Mouse (Mus musculus): Measurements from ENCODE around the gene Cckar. TPM values are rescaled to one million over a fixed set of nuclear protein-coding genes. Genes with fewer than 3 reads are reported as not detected.

Cckar gene
- polyA plus RNA-seq, 1 experiment from 2014 or later, result 25.2 TPM

- Histone ChIP-seq H3K4me2 (replicated peaks; ENCODE audit: low read depth, low read length) (no peak overlapping the region), H3K27me3 (replicated peaks; ENCODE audit: insufficient read depth, low read length) (no peaks in the 10 kb centered on the region), H3K4me3 (ENCODE audit: low read depth, low read length) (no peak overlapping the region), H3K9me3 (ENCODE audit: low read length) (no peaks in the 10 kb centered on the region), H3K9ac (replicated peaks; ENCODE audit: low read depth) (no peak overlapping the region), H3K27ac (ENCODE audit: low read length) (no peak overlapping the region), H3K36me3 (ENCODE audit: insufficient read depth, low read length) (no peaks in the 10 kb centered on the region), H3K4me1 (ENCODE audit: insufficient read depth, low read depth, low read length) (no peaks in the 10 kb centered on the region)
- ATAC-seq (no peak), DNase-seq (ENCODE audit: low spot score) (no peak)
- WGBS, result 67% methylated on average over 5 of the region's 5 CpGs
- no peak for TF ChIP-seq CTCF (IDR thresholded peaks at IDR 0.05)
- TF ChIP-seq EP300 (IDR thresholded peaks at IDR 0.05), result no peak
Measured at GRCm38 (mm10) chr5:53668021-53668420, 39.5 kb downstream of the Cckar start.

GRCm38 (mm10) chr5:53663665-53664064, 43.8 kb downstream of the Cckar start:
- no peak overlapping the region for H3K9ac ChIP-seq (replicated peaks; ENCODE audit: low read depth)
- H3K4me2 ChIP-seq (replicated peaks; ENCODE audit: low read depth, low read length), result no peak overlapping the region
- DNase-seq (ENCODE audit: low spot score), result no peak
- H3K27ac ChIP-seq (ENCODE audit: low read length), result no peak overlapping the region
- ATAC-seq, result no peak
- no peaks in the 10 kb centered on the region for H3K36me3 ChIP-seq (ENCODE audit: insufficient read depth, low read length)
- no peak overlapping the region for H3K4me3 ChIP-seq (ENCODE audit: low read depth, low read length)
- H3K4me1 ChIP-seq (ENCODE audit: insufficient read depth, low read depth, low read length), result no peaks in the 10 kb centered on the region
- TF ChIP-seq CTCF (IDR thresholded peaks at IDR 0.05), result no peak
- no peak for TF ChIP-seq EP300 (IDR thresholded peaks at IDR 0.05)
- H3K9me3 ChIP-seq (ENCODE audit: low read length), result no peaks in the 10 kb centered on the region
- no peaks in the 10 kb centered on the region for H3K27me3 ChIP-seq (replicated peaks; ENCODE audit: insufficient read depth, low read length)

GRCm38 (mm10) chr5:53662413-53662812, 45.1 kb downstream of the Cckar start:
- no peak for ATAC-seq
- Histone ChIP-seq H3K4me1 (ENCODE audit: insufficient read depth, low read depth, low read length) (no peaks in the 10 kb centered on the region), H3K27ac (ENCODE audit: low read length) (no peak overlapping the region), H3K4me2 (replicated peaks; ENCODE audit: low read depth, low read length) (no peak overlapping the region), H3K36me3 (ENCODE audit: insufficient read depth, low read length) (no peaks in the 10 kb centered on the region), H3K9ac (replicated peaks; ENCODE audit: low read depth) (no peak overlapping the region), H3K9me3 (ENCODE audit: low read length) (no peaks in the 10 kb centered on the region), H3K27me3 (replicated peaks; ENCODE audit: insufficient read depth, low read length) (no peaks in the 10 kb centered on the region), H3K4me3 (ENCODE audit: low read depth, low read length) (no peak overlapping the region)
- TF ChIP-seq EP300 (IDR thresholded peaks at IDR 0.05) (no peak), CTCF (IDR thresholded peaks at IDR 0.05) (no peak)
- DNase-seq (ENCODE audit: low spot score), result no peak
- WGBS, result 10% methylated on average over 1 of the region's 1 CpGs

DNA sequence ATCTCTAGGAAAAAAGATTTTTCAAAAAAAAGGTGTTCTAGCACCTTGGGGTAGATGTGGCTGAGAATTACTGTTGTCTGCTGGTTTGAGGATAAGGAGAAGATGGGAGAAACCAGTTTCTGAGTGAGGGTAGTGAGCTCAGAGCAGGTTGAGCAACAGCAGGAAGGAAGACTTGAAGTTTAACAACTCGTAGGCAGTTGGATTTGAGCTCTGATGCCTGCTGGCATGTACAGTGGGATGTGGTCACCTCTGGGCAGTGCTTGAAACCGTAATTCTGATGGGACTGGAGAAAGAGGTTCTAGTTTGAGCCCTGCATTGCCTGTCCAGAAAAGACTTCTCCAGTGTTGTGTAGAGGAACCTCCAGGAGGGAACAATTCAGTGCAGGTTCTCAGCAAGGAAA, 46.0 kb downstream of the Cckar start:
- whole genome bisulfite sequencing, result 47% methylated on average over 2 of the region's 2 CpGs
- no peak overlapping the region for H3K9ac ChIP-seq (replicated peaks; ENCODE audit: low read depth)
- no peaks in the 10 kb centered on the region for H3K27me3 ChIP-seq (replicated peaks; ENCODE audit: insufficient read depth, low read length)
- H3K4me3 ChIP-seq (ENCODE audit: low read depth, low read length), result no peak overlapping the region
- ATAC-seq (peak; percentile 42; the same call in 1 of the 2 replicates), DNase-seq (ENCODE audit: low spot score) (peak; percentile 51)
- TF ChIP-seq CTCF (IDR thresholded peaks at IDR 0.05), result no peak
- TF ChIP-seq EP300 (IDR thresholded peaks at IDR 0.05), result no peak
- H3K4me1 ChIP-seq (ENCODE audit: insufficient read depth, low read depth, low read length), result no peaks in the 10 kb centered on the region
- no peaks in the 10 kb centered on the region for H3K9me3 ChIP-seq (ENCODE audit: low read length)
- no peak overlapping the region for H3K27ac ChIP-seq (ENCODE audit: low read length)
- no peak overlapping the region for H3K4me2 ChIP-seq (replicated peaks; ENCODE audit: low read depth, low read length)
- no peaks in the 10 kb centered on the region for H3K36me3 ChIP-seq (ENCODE audit: insufficient read depth, low read length)

DNA sequence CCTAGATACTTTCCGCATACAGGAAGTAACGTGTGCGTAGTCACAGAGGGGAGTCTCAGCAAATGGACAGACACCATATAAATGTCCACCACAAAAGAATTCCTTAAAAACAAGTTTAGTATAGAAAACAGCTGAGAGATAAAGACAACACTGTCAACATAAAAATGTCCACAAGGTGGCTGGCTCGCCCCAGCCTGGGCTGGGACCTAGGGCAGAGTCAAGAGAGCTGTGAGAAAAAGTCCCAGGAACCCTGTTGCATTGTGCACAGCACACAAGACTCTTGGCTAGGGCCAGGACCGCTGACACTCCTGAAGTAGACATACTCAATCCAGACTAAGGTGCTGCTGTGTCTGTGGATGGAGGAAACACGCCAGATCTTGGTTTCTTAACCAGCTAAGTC, 49.6 kb downstream of the Cckar start:
- 75% methylated on average over 6 of the region's 6 CpGs for WGBS
- H3K36me3 ChIP-seq (ENCODE audit: insufficient read depth, low read length), result no peaks in the 10 kb centered on the region
- H3K9ac ChIP-seq (replicated peaks; ENCODE audit: low read depth), result no peak overlapping the region
- TF ChIP-seq EP300 (IDR thresholded peaks at IDR 0.05), result no peak
- TF ChIP-seq CTCF (IDR thresholded peaks at IDR 0.05), result peak; percentile 72
- peak; percentile 70 for ATAC-seq
- peak; percentile 48 for DNase-seq (ENCODE audit: low spot score)
- H3K27ac ChIP-seq (ENCODE audit: low read length), result no peak overlapping the region
- H3K9me3 ChIP-seq (ENCODE audit: low read length), result no peaks in the 10 kb centered on the region
- no peak overlapping the region for H3K4me2 ChIP-seq (replicated peaks; ENCODE audit: low read depth, low read length)
- H3K27me3 ChIP-seq (replicated peaks; ENCODE audit: insufficient read depth, low read length), result no peaks in the 10 kb centered on the region
- H3K4me1 ChIP-seq (ENCODE audit: insufficient read depth, low read depth, low read length), result no peaks in the 10 kb centered on the region
- H3K4me3 ChIP-seq (ENCODE audit: low read depth, low read length), result no peak overlapping the region

DNA sequence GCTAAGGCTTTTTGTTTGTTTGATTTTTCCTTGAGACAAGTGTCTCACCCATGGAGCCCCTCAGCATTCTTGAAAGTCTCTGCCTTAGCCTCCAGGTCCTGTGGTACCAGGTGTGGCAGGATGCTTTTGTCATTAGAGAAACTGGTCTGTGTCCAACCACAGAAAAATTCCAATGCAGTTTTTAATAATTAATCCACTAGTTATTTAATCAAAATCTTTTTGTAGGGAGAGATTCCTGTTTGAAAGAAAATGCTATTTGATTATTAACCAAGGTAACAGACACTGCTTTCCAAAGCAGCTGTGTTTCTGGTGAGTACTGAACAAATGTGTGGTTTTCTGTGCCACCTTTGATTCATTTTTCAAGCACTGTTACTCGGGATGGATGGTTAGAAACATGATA, 50.9 kb downstream of the Cckar start:
- ATAC-seq (no peak), DNase-seq (ENCODE audit: low spot score) (no peak)
- Histone ChIP-seq H3K36me3 (ENCODE audit: insufficient read depth, low read length) (peaks cover 5% of the 10 kb centered on the region; the same call in 1 of the 2 replicates), H3K4me1 (ENCODE audit: insufficient read depth, low read depth, low read length) (no peaks in the 10 kb centered on the region), H3K4me3 (ENCODE audit: low read depth, low read length) (no peak overlapping the region), H3K27ac (ENCODE audit: low read length) (no peak overlapping the region), H3K9ac (replicated peaks; ENCODE audit: low read depth) (no peak overlapping the region), H3K27me3 (replicated peaks; ENCODE audit: insufficient read depth, low read length) (no peaks in the 10 kb centered on the region), H3K9me3 (ENCODE audit: low read length) (no peaks in the 10 kb centered on the region), H3K4me2 (replicated peaks; ENCODE audit: low read depth, low read length) (no peak overlapping the region)
- TF ChIP-seq EP300 (IDR thresholded peaks at IDR 0.05) (no peak), CTCF (IDR thresholded peaks at IDR 0.05) (no peak)
- 0% methylated on average over 1 of the region's 1 CpGs for WGBS

Other genes with a start within 250 kb of the Cckar start
- 22.7 and 22.9 TPM in 2 replicates for gene Rbpj, start 241.6 kb downstream of the Cckar start, polyA plus RNA-seq (2015; fragmentation: Nextera tagmentation; extraction: Ambion mirVana)
- 23.5 and 28.0 TPM in 2 replicates for gene Tbc1d19, start 101.9 kb upstream of the Cckar start, polyA plus RNA-seq (2015; fragmentation: Nextera tagmentation; extraction: Ambion mirVana)

Data from lung, postnatal 0 days (tissue).